Mouse (Mus musculus) testis, adult 2 months (tissue): ENCODE data around the gene Gsg1.

Source experiments
- CTCF ChIP-seq: fragments of 200-500 bp; IDR thresholded peaks from 2 replicates; pipeline ENCODE4 v1.5.1; 2012; ENCODE audit warnings: low read depth, mild to moderate bottlenecking, inconsistent platforms, low read length, moderate library complexity; ENCODE audit not compliant: control insufficient read depth, insufficient read depth, insufficient replicate concordance
- POLR2A ChIP-seq: fragments of 200-500 bp; IDR thresholded peaks from 2 replicates; pipeline ENCODE4 v1.6.1; 2012; ENCODE audit warnings: low read depth, mild to moderate bottlenecking, inconsistent platforms, low read length, moderate library complexity; ENCODE audit not compliant: control insufficient read depth

- TF ChIP-seq CTCF (no peak), POLR2A (no peak)
Measured at GRCm38 (mm10) chr6:135296267-135296666, 42.1 kb upstream of the Gsg1 start.
